Mouse (Mus musculus) heart, adult 2 months (tissue): ENCODE results near the gene Ppp2r5c.

ENCODE experiments used
- CTCF ChIP-seq: fragments of 200-600 bp; IDR thresholded peaks from 2 replicates; pipeline ENCODE4 v1.8.1; 2022; ENCODE audit warnings: antibody characterized with exemption, mild to moderate bottlenecking, moderate library complexity
- POLR2A ChIP-seq: fragments of 200-500 bp; IDR thresholded peaks from 2 replicates; pipeline ENCODE4 v1.6.1; 2011; ENCODE audit warnings: mild to moderate bottlenecking, low read depth, low read length, control low read depth; ENCODE audit not compliant: insufficient read depth

DNA sequence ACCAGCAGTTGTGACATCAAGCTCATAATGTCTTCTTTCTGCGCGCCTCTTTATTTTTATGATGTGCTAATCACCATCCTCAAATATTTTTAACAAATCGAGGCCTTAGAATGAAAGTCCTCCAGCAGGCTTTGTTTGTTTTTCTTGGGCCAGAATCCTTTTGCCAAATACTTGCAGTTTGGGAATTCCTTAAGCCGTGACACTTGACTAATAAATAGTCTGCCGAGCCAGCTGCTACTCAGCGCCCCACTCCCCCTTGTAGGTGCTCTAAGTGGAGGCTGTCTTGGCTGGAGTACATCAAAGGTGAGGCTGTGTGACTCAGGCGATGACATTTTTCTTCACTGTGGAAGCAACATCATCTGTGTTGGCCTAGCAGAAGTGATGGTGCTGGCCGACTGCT, 27.6 kb downstream of the Ppp2r5c start:
- TF ChIP-seq POLR2A: no peak
- TF ChIP-seq CTCF: no peak
